Comparison of ENCODE assay signal across 24 mouse cellular contexts in the genomic region with DNA sequence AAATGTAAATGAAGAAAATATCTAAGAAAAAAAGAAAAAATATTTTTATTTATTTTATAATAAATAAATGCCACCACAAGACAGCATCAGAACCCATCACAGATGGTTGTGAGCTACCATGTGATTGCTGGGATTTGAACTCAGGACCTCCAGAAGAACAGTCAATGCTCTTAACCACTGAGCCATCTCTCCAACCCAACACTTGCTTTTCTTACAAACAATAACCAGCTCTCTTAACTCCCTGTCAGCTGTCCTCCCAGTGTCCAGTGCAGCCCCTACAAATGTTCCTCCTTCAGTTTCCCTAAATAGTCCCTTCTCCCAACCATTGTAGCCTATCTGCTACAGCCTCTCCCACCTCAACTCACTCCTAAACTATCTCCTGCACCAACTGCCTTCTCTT. TPM values are rescaled to one million over a fixed set of nuclear protein-coding genes. Genes with fewer than 3 reads are reported as not detected.
"Had no signal": no experiment of that assay in that cellular context is flagged by ENCODE, and none has a peak within 500 bp of the region (broad histone marks: within the 10 kb centered on the region; RNA-seq: fewer than 3 reads in every experiment).

No protein-coding gene starts in this region.

- H3K9me3 ChIP-seq: liver, embryonic 15.5 days; lung, embryonic 15.5 days; midbrain, embryonic 10.5 days; midbrain, embryonic 12.5 days; neural tube, embryonic 13.5 days; neural tube, embryonic 15.5 days had no signal

- H3K9ac ChIP-seq: liver, embryonic 15.5 days; liver, postnatal 0 days; lung, embryonic 15.5 days; midbrain, embryonic 12.5 days; neural tube, embryonic 13.5 days; neural tube, embryonic 15.5 days had no signal

- H3K27ac ChIP-seq: liver, embryonic 15.5 days; lung, embryonic 15.5 days; midbrain, embryonic 10.5 days; midbrain, embryonic 12.5 days; neural tube, embryonic 13.5 days; neural tube, embryonic 15.5 days had no signal

- H3K27me3 ChIP-seq: liver, embryonic 15.5 days; lung, embryonic 15.5 days; midbrain, embryonic 12.5 days; neural tube, embryonic 15.5 days had no signal

- DNase-seq: liver, postnatal 0 days; lung, adult 2 months; lung, postnatal 14 days; lung, postnatal 36 days; midbrain, embryonic 14.5 days; retina, postnatal 1 day; right cerebral cortex, adult 18-20 months; right cerebral cortex, postnatal 25 days; right cerebral cortex, postnatal 4 days; spleen, adult 18-20 months; thymus, adult 2 months; thymus, postnatal 25 days had no signal

- ATAC-seq: liver, postnatal 0 days; lung, postnatal 0 days; midbrain, embryonic 16.5 days had no signal

- H3K36me3 ChIP-seq: liver, embryonic 15.5 days; lung, embryonic 15.5 days; midbrain, embryonic 10.5 days; midbrain, embryonic 12.5 days; neural tube, embryonic 13.5 days; neural tube, embryonic 15.5 days had no signal

- H3K4me3 ChIP-seq: liver, embryonic 15.5 days; lung, embryonic 15.5 days; midbrain, embryonic 10.5 days; midbrain, embryonic 12.5 days; myocyte; neural tube, embryonic 13.5 days; neural tube, embryonic 15.5 days had no signal

- H3K4me1 ChIP-seq: lung, embryonic 15.5 days; midbrain, embryonic 10.5 days; midbrain, embryonic 12.5 days; neural tube, embryonic 13.5 days; neural tube, embryonic 15.5 days had no signal

- H3K4me2 ChIP-seq: liver, embryonic 15.5 days; lung, embryonic 15.5 days; midbrain, embryonic 12.5 days; neural tube, embryonic 13.5 days; neural tube, embryonic 15.5 days had no signal

RNA-seq across cellular contexts. Expression of a gene that starts 18.9 kb away (rescaled TPM):
- total RNA-seq: megakaryocyte-erythroid progenitor cell, adult 5-6 weeks had no signal
- polyA plus RNA-seq: midbrain, embryonic 10.5 days; neural tube, embryonic 13.5 days; testis, adult 2 months had no signal

RNA-seq across cellular contexts. Expression of a gene that starts 23.5 kb away (rescaled TPM):
- polyA plus RNA-seq: midbrain, embryonic 10.5 days; neural tube, embryonic 11.5 days had no signal
